Mouse (Mus musculus) forebrain, embryonic 14.5 days (tissue): ENCODE data around the gene Tgoln1. TPM values are rescaled to one million over a fixed set of nuclear protein-coding genes. Genes with fewer than 3 reads are reported as not detected.

Source experiments
- ATAC-seq: fragments of 200-750 bp; cut with Nextera tagmentation; 2 replicates; pipeline ENCODE4 v1.8.0; 2017; ENCODE audit warnings: mild to moderate bottlenecking, moderate library complexity
- DNase-seq: peaks from one replicate; pipeline ENCODE4 v3.0.0-alpha.2; 2015; ENCODE audit warnings: low spot score
- H3K27ac ChIP-seq: fragments of 300-500 bp; sonication (generic); 2 replicates; pipeline ENCODE4 v1.5.1; 2014; ENCODE audit warnings: low read depth, mild to moderate bottlenecking, control low read depth, low read length, moderate library complexity
- H3K27me3 ChIP-seq: fragments of 300-500 bp; sonication (generic); replicated peaks from 2 replicates; pipeline ENCODE4 v1.6.1; 2014; ENCODE audit warnings: low read length, control low read depth, mixed read lengths; ENCODE audit not compliant: control insufficient read depth, insufficient read depth
- H3K36me3 ChIP-seq: fragments of 300-500 bp; sonication (generic); 2 replicates; pipeline ENCODE4 v1.6.1; 2014; ENCODE audit warnings: low read length, control low read depth; ENCODE audit not compliant: control insufficient read depth, insufficient read depth
- H3K4me1 ChIP-seq: fragments of 300-500 bp; sonication (generic); 2 replicates; pipeline ENCODE4 v1.6.1; 2014; ENCODE audit warnings: antibody characterized with exemption, low read length, control low read depth; ENCODE audit not compliant: control insufficient read depth, insufficient read depth
- H3K4me2 ChIP-seq: fragments of 300-500 bp; sonication (generic); 2 replicates; pipeline ENCODE4 v1.6.1; 2014; ENCODE audit warnings: mild to moderate bottlenecking, control low read depth, low read length
- H3K4me3 ChIP-seq: fragments of 300-500 bp; sonication (generic); 2 replicates; pipeline ENCODE4 v1.5.1; 2014; ENCODE audit warnings: low read depth, low read length, control low read depth
- H3K9ac ChIP-seq: fragments of 300-500 bp; sonication (generic); 2 replicates; pipeline ENCODE4 v1.6.1; 2014; ENCODE audit warnings: mild to moderate bottlenecking, low read length, control low read depth, moderate library complexity
- H3K9me3 ChIP-seq: fragments of 300-500 bp; sonication (generic); replicated peaks from 2 replicates; pipeline ENCODE4 v1.6.1; 2016; ENCODE audit warnings: low read length, control low read depth, mixed read lengths; ENCODE audit not compliant: control insufficient read depth
- WGBS: fragments of 180-500 bp; shearing (Covaris S2); extraction: QIAGEN DNeasy Blood & Tissue Kit; methylation state at CpG from one replicate; pipeline ENCODE4 v1.1.7; 2014; 5-methylcytosine and 5-hydroxymethylcytosine counted together
- polyA plus RNA-seq: library from polyadenylated mRNA; unstranded; fragments of >200 nt; fragmentation: Nextera tagmentation; extraction: Ambion mirVana; gene quantifications from 2 replicates; pipeline ENCODE4 v1.2.1, GENCODE M21; 2014

The Tgoln1 gene
- polyA plus RNA-seq, 1 experiment from 2014 or later: 34.0 TPM

DNA sequence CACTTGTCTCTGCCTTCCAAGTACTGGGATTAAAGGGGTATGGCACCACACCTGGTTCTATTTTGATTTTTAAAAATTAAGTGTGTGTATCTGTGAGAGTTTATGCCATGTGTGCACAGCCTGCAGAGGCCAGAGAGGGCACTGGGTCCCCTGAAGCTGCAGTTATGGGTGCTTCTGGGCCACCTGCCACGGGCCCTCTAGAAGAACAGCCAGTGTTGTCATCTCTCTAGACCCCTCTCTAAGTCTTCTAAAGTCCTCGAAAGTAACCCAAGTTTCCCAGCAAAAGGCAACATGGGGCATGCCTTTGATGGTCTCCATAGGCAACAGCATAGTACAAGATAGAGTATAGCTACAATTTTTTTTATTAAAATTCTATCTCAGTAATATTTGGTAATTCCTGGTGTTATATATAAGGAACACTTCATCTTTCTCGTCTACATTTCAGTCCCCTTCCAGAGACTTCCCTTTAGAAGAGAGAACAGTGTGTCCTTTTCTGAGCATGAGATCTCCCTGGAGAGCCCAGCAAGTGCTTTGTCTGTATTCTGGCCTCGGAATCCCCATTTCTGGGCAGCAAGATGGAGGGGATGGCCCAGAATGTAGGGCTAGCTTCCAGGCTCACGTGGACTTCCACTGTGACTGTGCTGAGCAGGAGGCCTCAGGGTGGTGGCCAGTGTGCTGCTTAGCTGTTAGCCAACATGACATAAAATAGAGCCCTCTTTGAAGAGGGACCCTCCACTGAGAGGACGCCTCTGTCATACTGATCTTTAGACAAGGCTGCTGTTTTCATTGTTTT, 23.6 kb downstream of the Tgoln1 start:
- ATAC-seq (no peak), DNase-seq (no peak)
- no peak overlapping the region for H3K4me3 ChIP-seq
- H3K27ac ChIP-seq: no peak overlapping the region
- 88% methylated on average over 6 of the region's 6 CpGs for WGBS
- 0 out of 2 replicates have a peak, but pooled peaks cover 3% of the 10 kb centered on the region for H3K4me1 ChIP-seq
- H3K9ac ChIP-seq: no peak overlapping the region
- no peaks in the 10 kb centered on the region for H3K27me3 ChIP-seq
- H3K4me2 ChIP-seq: no peak overlapping the region
- H3K36me3 ChIP-seq: no peaks in the 10 kb centered on the region
- H3K9me3 ChIP-seq: no peaks in the 10 kb centered on the region

DNA sequence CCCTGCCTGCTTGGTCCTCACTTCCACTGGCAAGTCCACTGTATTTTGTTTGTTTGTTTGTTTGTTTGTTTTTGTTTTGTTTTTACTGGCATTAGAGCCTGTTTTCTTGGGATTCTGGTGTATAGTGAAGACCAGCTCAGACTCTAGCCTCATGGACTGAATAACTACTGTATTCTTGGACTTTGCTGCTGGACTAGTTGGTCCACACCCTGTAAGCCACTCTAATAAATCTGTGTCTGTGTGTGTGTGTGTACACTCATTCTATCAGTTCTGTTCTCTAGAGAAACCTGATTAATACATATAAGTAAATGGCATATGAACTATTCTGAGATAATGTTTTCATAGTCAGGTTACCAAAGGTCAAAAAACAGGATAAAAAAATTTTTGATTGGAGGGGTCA, 26.7 kb downstream of the Tgoln1 start:
- DNase-seq (no peak), ATAC-seq (no peak)
- Histone ChIP-seq H3K36me3 (no peaks in the 10 kb centered on the region), H3K4me1 (no peaks in the 10 kb centered on the region), H3K27ac (no peak overlapping the region), H3K9ac (no peak overlapping the region), H3K9me3 (no peaks in the 10 kb centered on the region), H3K4me3 (no peak overlapping the region), H3K4me2 (no peak overlapping the region), H3K27me3 (no peaks in the 10 kb centered on the region)

DNA sequence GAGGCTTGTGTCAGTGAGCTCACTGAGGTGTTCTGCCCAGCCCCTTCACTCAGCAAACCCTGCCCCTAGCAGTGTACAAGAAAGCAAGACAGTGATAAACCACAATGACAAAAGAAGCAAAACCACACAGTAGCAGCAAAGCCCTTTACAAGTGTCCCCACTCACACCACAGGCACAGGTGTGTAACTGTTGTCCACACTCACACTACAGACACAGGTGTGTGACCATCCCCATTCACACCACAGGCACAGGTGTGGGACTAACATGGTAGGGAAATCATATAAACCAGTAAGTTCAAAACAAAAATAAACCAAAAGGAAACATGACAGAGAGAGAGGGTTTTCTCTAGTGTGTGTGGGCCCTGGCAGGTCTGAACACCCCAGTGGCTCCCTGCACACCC, 28.5 kb downstream of the Tgoln1 start:
- Histone ChIP-seq H3K27ac (no peak overlapping the region), H3K4me2 (no peak overlapping the region), H3K9ac (no peak overlapping the region), H3K4me3 (no peak overlapping the region), H3K9me3 (no peaks in the 10 kb centered on the region), H3K4me1 (no peaks in the 10 kb centered on the region), H3K27me3 (no peaks in the 10 kb centered on the region), H3K36me3 (no peaks in the 10 kb centered on the region)
- ATAC-seq (no peak), DNase-seq (no peak)

DNA sequence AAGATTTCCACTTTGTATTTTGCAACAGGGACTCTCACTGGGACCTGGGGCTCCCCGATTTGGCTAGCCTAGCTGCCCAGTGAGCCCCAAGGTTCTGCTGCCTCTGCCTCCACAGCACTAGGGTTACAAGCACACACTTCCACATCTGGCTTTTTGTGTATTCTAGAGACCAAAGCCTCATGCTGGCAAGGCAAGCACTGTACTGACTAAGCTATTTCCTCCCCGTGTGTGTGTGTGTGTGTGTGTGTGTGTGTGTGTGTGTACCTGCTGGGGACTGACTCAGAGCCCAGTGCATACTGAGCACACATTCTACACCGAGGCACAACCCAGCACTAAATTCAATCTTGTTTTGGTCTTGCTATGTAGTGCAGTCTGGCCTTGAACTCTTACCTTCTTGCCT, 30.1 kb downstream of the Tgoln1 start:
- Histone ChIP-seq H3K27ac (no peak overlapping the region), H3K4me2 (no peak overlapping the region), H3K36me3 (no peaks in the 10 kb centered on the region), H3K4me1 (no peaks in the 10 kb centered on the region), H3K4me3 (no peak overlapping the region), H3K27me3 (no peaks in the 10 kb centered on the region), H3K9me3 (no peaks in the 10 kb centered on the region), H3K9ac (no peak overlapping the region)
- DNase-seq (no peak), ATAC-seq (no peak)
- WGBS: 73% methylated on average over 3 of the region's 3 CpGs

DNA sequence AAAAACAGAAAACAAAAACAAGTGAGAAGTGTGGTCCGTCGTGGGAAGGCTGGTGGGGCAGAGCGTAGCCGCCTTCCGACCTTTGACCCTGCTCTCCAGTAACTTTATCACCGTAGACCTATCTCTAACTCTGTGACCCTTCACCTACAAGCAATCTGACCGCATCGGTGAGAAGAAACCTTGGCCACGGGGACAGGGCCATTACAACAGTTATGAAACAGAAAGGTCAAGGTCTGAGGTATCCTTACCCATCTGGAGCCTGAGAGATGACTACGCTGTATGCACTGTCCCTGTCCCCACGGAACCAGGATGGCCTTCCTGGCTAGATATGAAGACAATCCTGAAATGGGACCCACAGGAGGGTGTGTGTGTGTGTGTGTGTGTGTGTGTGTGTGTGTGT, 32.6 kb downstream of the Tgoln1 start:
- Histone ChIP-seq H3K27me3 (no peaks in the 10 kb centered on the region), H3K4me2 (no peak overlapping the region), H3K36me3 (no peaks in the 10 kb centered on the region), H3K4me1 (no peaks in the 10 kb centered on the region), H3K9ac (no peak overlapping the region), H3K4me3 (no peak overlapping the region), H3K27ac (no peak overlapping the region), H3K9me3 (no peaks in the 10 kb centered on the region)
- ATAC-seq (no peak), DNase-seq (no peak)
- WGBS: 89% methylated on average over 11 of the region's 11 CpGs

DNA sequence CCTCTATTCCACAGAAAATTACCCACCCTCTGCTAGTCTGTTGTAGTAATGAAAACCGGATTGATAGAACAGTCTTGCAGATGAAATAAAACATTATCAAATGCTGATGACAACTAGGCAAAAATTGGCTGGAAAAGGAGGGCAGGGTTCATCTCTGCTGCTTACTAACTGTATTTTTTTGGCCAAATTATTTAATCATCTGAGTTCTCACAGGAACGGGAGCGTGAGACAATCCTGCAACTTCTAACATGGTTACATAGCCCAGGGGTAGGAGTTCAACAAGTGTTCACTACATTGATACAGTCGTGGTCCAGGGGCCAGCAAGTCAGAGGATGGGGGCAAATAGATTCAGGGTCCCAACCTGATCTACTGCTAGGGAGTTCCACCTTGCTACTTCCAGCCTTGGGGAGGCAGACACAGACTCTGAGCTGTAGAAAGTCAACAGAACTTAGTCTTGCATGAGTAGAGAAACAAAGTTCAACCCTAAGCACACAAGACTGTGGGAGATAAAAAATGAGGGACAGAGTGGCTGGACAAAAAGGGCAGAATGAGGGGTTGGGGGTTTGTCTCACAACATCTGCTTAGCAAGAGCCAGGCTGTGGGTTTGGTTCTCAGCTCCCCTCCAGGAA, 33.5 kb downstream of the Tgoln1 start:
- 86% methylated on average over 4 of the region's 4 CpGs for WGBS
- H3K27me3 ChIP-seq: no peaks in the 10 kb centered on the region
- H3K36me3 ChIP-seq: no peaks in the 10 kb centered on the region
- DNase-seq: no peak
- H3K9ac ChIP-seq: no peak overlapping the region
- no peak overlapping the region for H3K4me3 ChIP-seq
- no peak overlapping the region for H3K4me2 ChIP-seq
- ATAC-seq: no peak
- no peaks in the 10 kb centered on the region for H3K4me1 ChIP-seq
- H3K27ac ChIP-seq: no peak overlapping the region
- no peaks in the 10 kb centered on the region for H3K9me3 ChIP-seq

DNA sequence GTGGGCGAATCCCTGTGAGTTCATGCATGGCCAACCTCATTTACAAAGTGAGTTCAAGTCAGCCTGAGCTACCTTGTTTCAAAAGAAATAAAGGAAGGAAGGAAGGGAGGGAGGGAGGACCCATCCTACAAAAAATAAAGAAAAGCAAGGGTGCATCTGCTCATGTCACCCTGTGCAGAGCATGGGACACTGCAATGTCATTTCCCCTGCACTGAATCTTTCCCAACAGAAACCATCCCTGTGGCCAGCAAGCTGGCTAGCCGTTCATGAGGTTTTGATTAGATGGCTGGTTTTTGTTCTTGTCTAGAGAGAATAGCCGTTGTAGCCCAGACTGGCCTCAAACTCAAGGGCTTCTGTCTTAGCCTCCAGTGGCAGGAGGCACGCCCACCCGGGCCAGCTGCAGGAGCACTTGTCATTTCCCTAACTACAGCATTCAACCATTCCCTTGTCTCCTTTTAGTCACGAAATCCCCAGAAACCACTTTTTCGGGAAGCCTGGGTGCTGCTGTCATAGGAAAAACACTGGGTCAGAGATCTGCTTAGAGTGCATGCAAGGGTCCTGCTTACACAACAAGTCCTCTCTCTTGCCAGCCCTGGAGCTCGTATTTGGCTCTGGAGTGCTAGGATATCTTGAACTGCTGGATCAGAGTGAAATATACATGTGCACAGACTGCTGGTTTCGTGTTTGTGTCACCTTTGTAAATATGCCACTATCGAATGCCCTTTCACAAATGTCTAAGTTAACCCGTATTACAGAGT, 35.0 kb downstream of the Tgoln1 start:
- WGBS: 72% methylated on average over 11 of the region's 11 CpGs
- H3K4me3 ChIP-seq: no peak overlapping the region
- ATAC-seq: no peak
- H3K9ac ChIP-seq: no peak overlapping the region
- no peak overlapping the region for H3K4me2 ChIP-seq
- no peaks in the 10 kb centered on the region for H3K27me3 ChIP-seq
- no peaks in the 10 kb centered on the region for H3K4me1 ChIP-seq
- H3K36me3 ChIP-seq: 0 out of 2 replicates have a peak, but pooled peaks cover 2% of the 10 kb centered on the region
- no peak overlapping the region for H3K27ac ChIP-seq
- no peaks in the 10 kb centered on the region for H3K9me3 ChIP-seq
- DNase-seq: no peak

DNA sequence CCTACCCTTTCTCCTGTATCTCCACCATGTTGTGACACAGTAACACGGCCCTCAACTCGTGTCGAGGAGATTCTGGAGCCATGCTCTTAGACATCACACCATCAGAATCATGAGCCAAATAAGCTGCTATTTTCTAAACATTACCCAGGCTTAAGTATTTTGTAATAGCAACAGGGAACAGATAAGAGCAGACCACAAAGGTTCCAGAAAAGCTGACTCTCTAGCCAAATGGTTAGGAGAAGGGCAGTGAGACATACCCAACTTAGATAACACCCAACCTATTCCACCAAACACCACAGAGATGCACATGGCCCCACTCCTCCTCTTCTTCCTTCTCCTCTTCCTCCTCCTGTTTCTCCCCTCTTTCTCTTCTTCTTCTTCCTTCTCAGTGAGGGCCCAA, 40.8 kb downstream of the Tgoln1 start:
- peaks cover 15% of the 10 kb centered on the region; the same call in 1 of the 2 replicates for H3K36me3 ChIP-seq
- WGBS: 97% methylated on average over 3 of the region's 3 CpGs
- DNase-seq (no peak), ATAC-seq (no peak)
- no peaks in the 10 kb centered on the region for H3K27me3 ChIP-seq
- no peak overlapping the region for H3K4me2 ChIP-seq
- H3K4me3 ChIP-seq: no peak overlapping the region
- no peak overlapping the region for H3K27ac ChIP-seq
- H3K9ac ChIP-seq: no peak overlapping the region
- no peaks in the 10 kb centered on the region for H3K9me3 ChIP-seq
- no peaks in the 10 kb centered on the region for H3K4me1 ChIP-seq

DNA sequence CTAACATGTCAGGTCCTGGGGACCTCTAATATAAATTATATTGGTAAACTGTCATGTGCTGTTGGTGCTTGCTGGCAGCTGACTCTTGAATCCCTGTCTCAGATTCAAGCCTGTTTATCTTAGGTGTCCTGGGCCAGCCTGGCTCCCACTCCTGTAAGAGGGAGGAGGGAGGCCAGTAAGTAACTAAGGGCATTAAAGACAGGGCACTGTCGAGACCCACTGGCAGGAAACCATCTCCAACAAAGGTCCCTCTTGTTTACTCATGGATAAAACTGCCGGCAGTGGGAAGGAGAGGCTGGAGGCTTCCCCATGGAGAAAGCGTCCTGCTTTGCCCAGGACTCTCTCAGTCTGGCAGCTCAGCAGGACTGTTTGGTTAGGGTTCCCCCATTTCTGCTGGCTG, 45.0 kb downstream of the Tgoln1 start:
- no peaks in the 10 kb centered on the region for H3K9me3 ChIP-seq
- no peaks in the 10 kb centered on the region for H3K27me3 ChIP-seq
- no peak overlapping the region for H3K4me2 ChIP-seq
- H3K4me1 ChIP-seq: no peaks in the 10 kb centered on the region
- 53% methylated on average over 3 of the region's 3 CpGs for WGBS
- H3K4me3 ChIP-seq: no peak overlapping the region
- no peak overlapping the region for H3K9ac ChIP-seq
- peaks cover 16% of the 10 kb centered on the region; the same call in 1 of the 2 replicates for H3K36me3 ChIP-seq
- ATAC-seq (no peak), DNase-seq (no peak)
- no peak overlapping the region for H3K27ac ChIP-seq
